Mouse (Mus musculus) hindbrain, embryonic 13.5 days (tissue): Measurements from ENCODE around the gene Zc3h10. TPM values are rescaled to one million over a fixed set of nuclear protein-coding genes. Genes with fewer than 3 reads are reported as not detected.

Experiments
- ATAC-seq: fragments of 200-750 bp; cut with Nextera tagmentation; 2 replicates; pipeline ENCODE4 v1.8.0; 2017; ENCODE audit warnings: moderate TSS enrichment; ENCODE audit not compliant: low FRiP score
- H3K27ac ChIP-seq: fragments of 300-500 bp; sonication (generic); 2 replicates; pipeline ENCODE4 v1.5.1; 2015; ENCODE audit warnings: inconsistent platforms, mild to moderate bottlenecking, moderate library complexity
- H3K27me3 ChIP-seq: fragments of 300-500 bp; sonication (generic); 2 replicates; pipeline ENCODE4 v1.6.1; 2015; ENCODE audit warnings: mild to moderate bottlenecking, inconsistent platforms
- H3K36me3 ChIP-seq: fragments of 300-500 bp; sonication (generic); 2 replicates; pipeline ENCODE4 v1.6.1; 2015; ENCODE audit warnings: mild to moderate bottlenecking, inconsistent platforms
- H3K4me1 ChIP-seq: fragments of 300-500 bp; sonication (generic); replicated peaks from 2 replicates; pipeline ENCODE4 v1.6.1; 2015; ENCODE audit warnings: inconsistent platforms
- H3K4me2 ChIP-seq: fragments of 300-500 bp; sonication (generic); 2 replicates; pipeline ENCODE4 v1.6.1; 2015; ENCODE audit warnings: inconsistent platforms, mild to moderate bottlenecking, moderate library complexity
- H3K4me3 ChIP-seq: fragments of 300-500 bp; sonication (generic); 2 replicates; pipeline ENCODE4 v1.5.1; 2015; ENCODE audit warnings: mild to moderate bottlenecking, inconsistent platforms
- H3K9ac ChIP-seq: fragments of 300-500 bp; sonication (generic); 2 replicates; pipeline ENCODE4 v1.6.1; 2015; ENCODE audit warnings: mild to moderate bottlenecking, inconsistent platforms
- H3K9me3 ChIP-seq: fragments of 300-500 bp; sonication (generic); 2 replicates; pipeline ENCODE4 v1.6.1; 2016; ENCODE audit warnings: inconsistent platforms
- WGBS: fragments of 180-500 bp; shearing (Covaris S2); methylation state at CpG from one replicate; pipeline ENCODE4 v1.1.7; 2015; 5-methylcytosine and 5-hydroxymethylcytosine counted together
- polyA plus RNA-seq: library from polyadenylated mRNA; unstranded; fragments of >200 nt; fragmentation: Nextera tagmentation; extraction: Ambion mirVana; gene quantifications from 2 replicates; pipeline ENCODE4 v1.2.1, GENCODE M21; 2015

The Zc3h10 gene
- 19.7 and 20.9 TPM in 2 replicates for polyA plus RNA-seq

DNA sequence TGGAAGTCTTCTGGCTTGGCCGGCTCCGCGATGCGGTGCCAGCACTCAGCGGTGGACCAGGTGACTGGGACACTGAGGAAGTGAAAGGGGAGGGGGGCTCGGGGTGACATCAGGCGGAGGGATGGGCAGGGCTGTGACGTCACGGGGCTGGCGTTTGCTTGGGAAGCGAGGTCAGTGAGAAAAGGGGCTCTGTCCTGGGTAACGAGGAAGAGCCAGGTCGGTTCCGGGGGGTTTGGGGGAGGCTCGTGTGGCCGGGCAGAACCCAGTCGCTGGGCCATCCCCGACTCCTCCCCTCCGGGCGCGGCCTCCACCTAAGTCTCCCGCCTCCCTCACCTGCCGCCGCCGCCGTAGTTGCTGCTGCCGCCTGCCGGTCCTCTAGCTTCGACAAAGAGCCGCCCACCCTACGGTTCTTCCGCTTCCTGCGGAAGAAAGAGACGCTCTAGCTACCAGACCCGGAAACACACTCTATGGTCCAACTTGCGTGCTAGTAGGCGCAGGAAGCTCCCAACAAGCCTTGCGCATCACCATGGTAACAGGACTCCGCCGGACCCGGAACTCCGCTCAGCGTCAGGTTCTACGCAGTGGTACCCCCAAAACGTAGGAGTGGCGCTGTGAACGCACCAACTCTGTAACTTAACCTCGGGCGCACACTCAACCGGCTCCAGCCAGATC lies at the start of gene Zc3h10:
Gene Zc3h10 (minus strand): TSS at position 414 of the 672 bp plus-strand sequence.
- H3K27ac ChIP-seq = peak within 1 kb of the TSS; percentile 97
- peaks cover 32% of the 10 kb centered on the region for H3K4me1 ChIP-seq
- H3K9ac ChIP-seq = peak within 1 kb of the TSS; percentile 93
- no peaks in the 10 kb centered on the region for H3K9me3 ChIP-seq
- peaks cover 32% of the 10 kb centered on the region for H3K36me3 ChIP-seq
- H3K27me3 ChIP-seq = no peaks in the 10 kb centered on the region
- H3K4me3 ChIP-seq = peak within 1 kb of the TSS; percentile 76
- H3K4me2 ChIP-seq = peak within 1 kb of the TSS; percentile 85
- WGBS = under 1% methylated on average over 50 of the region's 50 CpGs
- ATAC-seq = peak; percentile 92

DNA sequence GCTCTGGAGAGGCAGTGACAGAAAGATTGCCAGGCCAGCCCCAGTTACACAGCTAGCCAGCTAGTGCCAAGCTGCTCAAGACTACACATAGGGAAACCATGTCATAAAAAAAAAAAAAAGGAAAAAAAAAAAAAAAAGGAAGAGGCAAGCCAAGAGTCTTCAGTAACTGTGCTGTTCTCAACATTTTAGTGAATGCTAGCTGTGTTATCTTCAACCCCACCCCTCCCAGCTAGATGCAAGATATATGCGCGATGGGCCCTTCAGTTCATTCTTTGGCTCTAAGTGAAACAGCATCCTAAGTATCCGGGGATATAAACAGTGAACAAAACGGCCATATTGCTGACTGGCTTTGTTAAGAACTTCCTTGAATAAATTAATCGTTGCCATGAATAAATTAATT lies 45.2 kb upstream of the Zc3h10 start:
- 65% methylated on average over 5 of the region's 5 CpGs for WGBS
- Histone ChIP-seq H3K36me3 (no peaks in the 10 kb centered on the region), H3K9ac (no peak overlapping the region), H3K9me3 (no peaks in the 10 kb centered on the region), H3K4me2 (no peak overlapping the region), H3K27me3 (peaks cover 35% of the 10 kb centered on the region), H3K4me1 (peaks cover 19% of the 10 kb centered on the region), H3K27ac (no peak overlapping the region), H3K4me3 (no peak overlapping the region)
- no peak for ATAC-seq

DNA sequence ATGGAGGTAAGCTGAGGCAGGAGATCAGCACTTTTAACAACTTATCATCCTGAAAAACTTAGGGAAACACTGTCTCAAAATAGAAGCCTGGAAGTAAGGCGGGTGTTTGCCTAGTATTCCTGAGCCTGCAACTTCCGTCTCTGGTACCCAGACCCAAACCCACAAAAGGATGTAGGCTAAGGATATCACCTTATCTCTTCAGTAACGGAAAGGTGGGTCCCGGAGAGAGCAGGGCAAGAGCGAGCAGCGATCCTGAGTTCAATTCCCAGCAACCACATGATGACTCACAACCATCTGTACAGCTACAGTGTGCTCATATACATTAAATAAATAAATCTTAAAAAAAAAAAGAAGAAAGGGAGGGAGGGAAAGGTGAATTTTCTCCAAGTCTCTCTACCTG lies 43.9 kb upstream of the Zc3h10 start:
- no peak for ATAC-seq
- Histone ChIP-seq H3K4me2 (no peak overlapping the region), H3K9ac (no peak overlapping the region), H3K27me3 (peaks cover 49% of the 10 kb centered on the region), H3K4me1 (peaks cover 19% of the 10 kb centered on the region), H3K4me3 (no peak overlapping the region), H3K9me3 (no peaks in the 10 kb centered on the region), H3K36me3 (no peaks in the 10 kb centered on the region), H3K27ac (no peak overlapping the region)
- 91% methylated on average over 6 of the region's 6 CpGs for WGBS

DNA sequence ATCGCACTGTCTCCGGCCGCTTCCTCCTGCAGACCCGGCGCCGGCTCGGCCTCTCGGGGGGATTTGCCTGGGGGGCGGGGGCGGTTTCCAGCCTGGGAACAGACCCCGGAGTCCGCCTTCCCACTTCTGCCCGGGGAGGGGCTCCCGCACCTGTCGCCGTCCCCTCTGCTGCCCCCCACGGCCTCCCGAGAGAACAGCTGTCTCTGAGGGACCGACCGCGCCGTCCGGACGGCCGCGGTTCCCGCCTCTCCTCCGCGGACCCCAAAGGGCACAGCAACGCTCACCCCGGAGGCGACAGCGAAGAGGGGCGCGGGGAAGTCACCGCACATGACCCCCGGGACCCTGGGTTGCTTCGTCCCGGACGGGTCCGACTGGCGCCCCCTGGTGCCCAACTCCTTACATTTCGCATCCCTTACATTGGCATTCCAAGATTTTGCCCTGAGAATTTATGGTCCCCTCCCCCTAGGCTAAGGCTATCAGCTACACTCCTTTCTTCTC lies 42.7 kb upstream of the Zc3h10 start:
- Histone ChIP-seq H3K4me1 (peaks cover 19% of the 10 kb centered on the region), H3K9me3 (no peaks in the 10 kb centered on the region), H3K27me3 (peaks cover 60% of the 10 kb centered on the region), H3K9ac (peak overlapping the region; percentile 69), H3K4me2 (peak overlapping the region; percentile 95), H3K4me3 (peak overlapping the region; percentile 62), H3K27ac (no peak overlapping the region; the same call in 1 of the 2 replicates), H3K36me3 (no peaks in the 10 kb centered on the region)
- ATAC-seq = peak; percentile 38
- WGBS = 0% methylated on average over 36 of the region's 43 CpGs

DNA sequence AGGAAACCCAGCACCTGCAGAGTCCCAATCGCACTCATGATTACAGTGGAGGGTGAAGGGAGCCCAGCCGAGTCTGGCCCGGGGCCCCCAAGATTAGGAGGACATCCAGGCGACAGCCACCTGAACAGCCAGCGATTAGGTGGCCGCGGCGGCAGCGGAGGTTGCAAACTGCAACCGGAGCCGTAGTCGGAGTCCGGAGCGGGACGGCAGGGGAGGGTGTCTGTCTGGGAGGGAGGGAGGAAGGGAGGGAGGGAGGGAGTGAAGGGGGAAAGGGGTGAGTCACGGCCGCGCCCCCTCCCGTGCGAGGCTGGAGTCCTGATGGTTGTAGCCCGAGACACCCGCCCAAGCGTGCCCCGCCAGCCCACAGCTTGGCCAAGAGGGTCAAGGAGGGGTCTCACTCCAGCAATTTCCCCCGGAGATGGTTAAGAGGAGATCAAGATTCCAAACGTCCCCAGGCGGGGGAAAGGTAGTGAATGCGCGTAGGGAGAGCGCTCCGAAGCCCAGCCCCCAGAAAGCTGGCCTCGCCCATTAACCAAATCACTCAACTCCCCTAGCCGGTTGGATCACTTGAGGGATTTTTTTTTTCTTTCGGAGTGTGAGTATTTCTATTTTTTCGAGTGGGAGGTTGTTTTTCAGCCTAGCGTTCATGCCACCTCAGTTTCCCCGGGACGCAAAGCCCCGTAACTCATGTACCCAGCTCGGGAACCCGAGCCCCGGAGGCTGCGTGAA lies 42.1 kb upstream of the Zc3h10 start, which contains the start of gene Erbb3:
Gene Erbb3 (minus strand): TSS at position 189 of the 729 bp plus-strand sequence.
- no peaks in the 10 kb centered on the region for H3K36me3 ChIP-seq
- peak within 1 kb of the TSS; percentile 95 for H3K4me2 ChIP-seq
- peak within 1 kb of the TSS; percentile 62 for H3K4me3 ChIP-seq
- peaks cover 67% of the 10 kb centered on the region for H3K27me3 ChIP-seq
- peak; percentile 55 for ATAC-seq
- WGBS = 0% methylated on average over 43 of the region's 43 CpGs
- peaks cover 19% of the 10 kb centered on the region for H3K4me1 ChIP-seq
- peak within 1 kb of the TSS; percentile 69 for H3K9ac ChIP-seq
- H3K27ac ChIP-seq = peak within 1 kb of the TSS; percentile 18; the same call in 1 of the 2 replicates
- no peaks in the 10 kb centered on the region for H3K9me3 ChIP-seq

DNA sequence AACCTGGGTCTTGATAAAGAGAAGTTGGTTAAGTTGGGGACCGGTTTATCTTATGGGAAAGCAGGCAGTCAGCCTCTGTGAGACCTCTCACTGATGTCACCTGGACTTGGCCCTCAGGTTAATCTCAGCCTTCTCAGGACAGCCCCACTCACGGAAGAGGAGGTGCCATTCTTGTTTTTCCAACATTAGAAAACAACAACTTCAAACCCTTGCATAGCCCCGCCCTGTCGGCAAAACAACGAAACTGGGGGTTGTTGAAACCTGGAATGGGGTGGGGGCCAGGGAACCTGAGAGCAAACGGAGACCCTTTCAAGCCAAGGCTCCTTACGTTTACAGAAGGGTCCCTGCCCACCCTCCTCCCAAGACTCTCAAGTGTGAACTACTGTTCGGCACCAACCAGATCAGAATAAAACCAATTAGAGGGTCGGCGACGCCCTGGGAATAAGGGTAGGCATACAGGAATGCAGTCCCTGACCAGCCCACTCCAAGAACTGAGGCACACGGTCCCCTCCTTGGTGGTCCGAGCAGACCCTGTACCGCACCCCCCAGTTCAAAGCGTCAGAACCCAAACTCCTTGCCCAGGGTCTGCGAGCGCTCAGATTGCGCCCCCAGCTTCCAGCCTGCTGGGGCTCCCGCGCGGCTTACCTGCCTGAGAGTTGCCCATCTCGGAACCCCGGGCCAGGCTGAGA lies 41.3 kb upstream of the Zc3h10 start:
- WGBS = 4% methylated on average over 23 of the region's 23 CpGs

DNA sequence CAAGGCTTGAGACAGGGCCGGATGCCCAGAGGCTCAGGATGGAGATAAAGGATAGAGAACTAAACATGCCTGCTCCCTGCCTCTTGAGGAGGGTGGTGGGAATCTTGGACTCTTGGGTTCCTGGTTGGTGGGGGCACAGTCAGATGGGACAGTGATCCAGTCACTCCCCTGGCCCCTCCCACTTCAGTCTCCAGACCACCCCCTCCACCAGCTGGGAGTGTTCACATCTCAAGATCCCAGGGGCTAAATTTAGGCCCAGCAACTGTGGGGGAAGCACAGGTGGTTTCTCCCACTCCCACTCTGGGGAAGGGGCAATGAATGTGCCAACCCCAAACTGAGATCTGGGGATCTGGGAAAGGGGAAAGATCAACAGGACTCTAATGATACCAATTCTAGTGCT lies 40.6 kb upstream of the Zc3h10 start:
- H3K36me3 ChIP-seq = no peaks in the 10 kb centered on the region
- H3K9ac ChIP-seq = no peak overlapping the region
- H3K9me3 ChIP-seq = no peaks in the 10 kb centered on the region
- H3K27me3 ChIP-seq = peaks cover 82% of the 10 kb centered on the region
- H3K4me2 ChIP-seq = no peak overlapping the region
- 22% methylated on average over 1 of the region's 1 CpGs for WGBS
- no peak overlapping the region for H3K27ac ChIP-seq
- H3K4me3 ChIP-seq = peak overlapping the region; percentile 62; the same call in 1 of the 2 replicates
- no peak for ATAC-seq
- H3K4me1 ChIP-seq = peaks cover 19% of the 10 kb centered on the region

More for the DNA sequence above, 41.3 kb upstream of the Zc3h10 start:
- H3K27ac ChIP-seq = 0 out of 2 replicates have a peak overlapping the region, but pooled peaks have one; percentile 18
- ATAC-seq = peak; percentile 43
- peak overlapping the region; percentile 69 for H3K9ac ChIP-seq
- no peaks in the 10 kb centered on the region for H3K36me3 ChIP-seq
- H3K9me3 ChIP-seq = no peaks in the 10 kb centered on the region
- H3K4me2 ChIP-seq = peak overlapping the region; percentile 95
- H3K4me3 ChIP-seq = peak overlapping the region; percentile 62
- H3K4me1 ChIP-seq = peaks cover 19% of the 10 kb centered on the region
- peaks cover 74% of the 10 kb centered on the region for H3K27me3 ChIP-seq

DNA sequence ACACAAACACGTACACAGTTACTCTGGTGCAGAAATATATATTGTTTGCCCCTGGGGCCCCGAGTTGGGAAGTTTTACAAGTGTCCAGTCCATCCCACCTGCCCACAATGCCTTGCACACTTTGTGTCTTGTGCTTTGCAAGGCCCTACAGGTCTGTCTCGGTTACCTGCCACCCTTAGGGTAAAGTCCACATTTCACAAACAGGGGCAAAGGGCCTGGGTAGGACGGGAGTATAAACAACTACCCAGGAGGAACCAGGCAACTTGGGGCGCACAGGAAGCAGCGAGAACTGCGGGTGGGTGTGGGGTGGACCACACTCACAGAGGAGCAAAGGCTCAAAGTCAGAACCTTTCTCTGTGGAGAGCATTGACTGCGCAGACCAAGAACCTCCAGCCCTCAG lies 40.1 kb upstream of the Zc3h10 start:
- H3K4me3 ChIP-seq = no peak overlapping the region

DNA sequence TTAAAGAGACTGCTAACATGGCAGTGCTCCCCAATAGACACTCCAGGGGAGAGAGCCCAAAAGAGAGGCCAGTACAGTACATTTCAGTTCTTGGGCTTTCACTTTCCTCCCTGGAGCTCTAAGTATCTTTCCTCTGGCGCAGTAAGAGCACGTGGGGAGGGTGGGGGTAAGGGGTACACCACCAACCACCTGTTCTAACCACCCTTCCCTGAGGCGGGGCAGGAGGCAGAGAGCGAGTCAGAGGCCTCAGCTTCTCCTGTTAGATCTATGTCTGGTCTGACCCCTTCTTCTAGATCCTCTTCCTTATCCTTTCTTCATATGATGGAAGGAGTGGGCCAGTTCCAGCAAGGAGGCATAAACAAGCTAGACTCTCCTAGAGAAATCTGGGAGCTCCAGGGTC lies 39.5 kb upstream of the Zc3h10 start:
- Histone ChIP-seq H3K4me3 (no peak overlapping the region), H3K27ac (no peak overlapping the region), H3K27me3 (peaks cover 84% of the 10 kb centered on the region), H3K4me2 (peak overlapping the region; percentile 18; the same call in 1 of the 2 replicates), H3K9me3 (no peaks in the 10 kb centered on the region), H3K9ac (peak overlapping the region; percentile 11; the same call in 1 of the 2 replicates), H3K4me1 (peaks cover 19% of the 10 kb centered on the region), H3K36me3 (no peaks in the 10 kb centered on the region)
- ATAC-seq = no peak
- 40% methylated on average over 4 of the region's 4 CpGs for WGBS

More for the DNA sequence above, 40.1 kb upstream of the Zc3h10 start:
- 64% methylated on average over 8 of the region's 8 CpGs for WGBS
- Histone ChIP-seq H3K27me3 (peaks cover 84% of the 10 kb centered on the region), H3K27ac (no peak overlapping the region), H3K4me1 (peaks cover 19% of the 10 kb centered on the region), H3K4me2 (no peak overlapping the region), H3K9ac (no peak overlapping the region), H3K36me3 (no peaks in the 10 kb centered on the region), H3K9me3 (no peaks in the 10 kb centered on the region)
- ATAC-seq = no peak

DNA sequence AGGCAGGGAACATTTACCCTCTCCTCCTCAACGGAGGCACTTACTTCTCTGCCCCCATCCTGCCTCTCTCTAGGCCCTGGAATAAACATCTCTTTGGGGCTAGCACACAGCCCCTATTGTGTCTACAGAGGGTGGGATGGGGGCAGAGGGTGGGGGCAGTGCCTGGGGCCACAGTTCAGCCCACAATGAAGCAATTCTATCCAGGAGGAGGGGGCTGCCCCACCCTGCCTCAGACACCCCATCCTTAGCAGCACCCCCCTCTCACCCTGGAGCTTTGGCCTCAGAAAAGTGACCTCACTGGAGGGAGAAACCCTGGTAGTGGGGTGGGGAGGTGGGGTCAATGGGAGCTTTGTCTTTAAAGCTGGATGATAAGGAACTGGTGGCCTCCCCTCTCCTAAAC lies 39.0 kb upstream of the Zc3h10 start:
- no peaks in the 10 kb centered on the region for H3K36me3 ChIP-seq
- peak overlapping the region; percentile 11; the same call in 1 of the 2 replicates for H3K9ac ChIP-seq
- ATAC-seq = no peak
- peaks cover 19% of the 10 kb centered on the region for H3K4me1 ChIP-seq
- H3K4me2 ChIP-seq = no peak overlapping the region
- peaks cover 84% of the 10 kb centered on the region for H3K27me3 ChIP-seq
- H3K9me3 ChIP-seq = no peaks in the 10 kb centered on the region
- 6% methylated on average over 1 of the region's 1 CpGs for WGBS
- no peak overlapping the region for H3K4me3 ChIP-seq
- H3K27ac ChIP-seq = no peak overlapping the region

DNA sequence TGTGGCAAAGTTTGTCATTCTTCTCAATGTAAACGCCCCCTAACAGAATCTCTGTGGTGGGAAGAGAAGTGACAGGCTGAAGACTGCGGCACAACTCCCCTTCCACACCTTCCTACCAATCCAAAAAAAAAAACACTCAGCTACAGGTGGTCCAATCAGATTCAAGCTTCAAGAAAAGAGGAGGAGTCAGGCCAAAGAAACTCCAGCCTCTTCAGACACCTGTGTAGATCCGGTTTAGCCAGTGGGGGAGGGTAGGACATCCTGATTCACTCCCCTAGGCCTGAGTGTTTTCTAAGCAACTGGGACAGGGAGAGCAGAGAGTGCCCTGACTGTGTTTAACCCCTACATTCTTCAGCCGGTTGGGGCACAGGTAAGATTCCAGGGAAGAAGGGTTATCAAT lies 36.8 kb upstream of the Zc3h10 start:
- no peak overlapping the region for H3K4me2 ChIP-seq
- H3K36me3 ChIP-seq = no peaks in the 10 kb centered on the region
- no peak overlapping the region for H3K4me3 ChIP-seq
- 5% methylated on average over 4 of the region's 4 CpGs for WGBS
- no peaks in the 10 kb centered on the region for H3K9me3 ChIP-seq
- peaks cover 65% of the 10 kb centered on the region for H3K27me3 ChIP-seq
- no peak for ATAC-seq
- no peak overlapping the region for H3K9ac ChIP-seq
- H3K27ac ChIP-seq = no peak overlapping the region
- H3K4me1 ChIP-seq = peaks cover 5% of the 10 kb centered on the region

DNA sequence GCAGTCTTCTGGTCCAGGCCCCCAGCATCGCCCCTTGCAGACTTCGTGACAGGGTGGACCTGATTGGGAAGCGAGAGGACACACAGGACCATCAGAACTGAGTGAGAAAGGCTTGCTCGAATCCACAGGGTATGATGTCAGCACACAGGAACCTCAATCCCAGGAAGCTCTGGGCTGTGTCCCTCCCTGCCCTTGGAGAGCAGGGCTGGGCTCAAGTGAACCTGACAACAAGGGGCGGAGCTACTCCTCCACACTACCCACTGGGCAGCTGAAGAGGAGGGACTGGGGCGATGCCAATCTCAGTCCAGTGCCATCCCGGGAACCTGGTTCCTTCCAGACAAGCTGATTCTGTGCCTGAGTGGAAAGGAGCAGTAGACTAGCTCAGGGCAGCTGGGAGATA lies 36.1 kb upstream of the Zc3h10 start:
- Histone ChIP-seq H3K36me3 (no peaks in the 10 kb centered on the region), H3K27me3 (peaks cover 58% of the 10 kb centered on the region)
- 25% methylated on average over 7 of the region's 7 CpGs for WGBS

More for the DNA sequence above, 36.1 kb upstream of the Zc3h10 start:
- Histone ChIP-seq H3K9ac (no peak overlapping the region), H3K4me1 (no peaks in the 10 kb centered on the region), H3K4me3 (no peak overlapping the region), H3K9me3 (no peaks in the 10 kb centered on the region), H3K27ac (no peak overlapping the region), H3K4me2 (no peak overlapping the region)
- no peak for ATAC-seq
